Mouse (Mus musculus): ENCODE data around the gene Magohb.

Gene Magohb

DNA sequence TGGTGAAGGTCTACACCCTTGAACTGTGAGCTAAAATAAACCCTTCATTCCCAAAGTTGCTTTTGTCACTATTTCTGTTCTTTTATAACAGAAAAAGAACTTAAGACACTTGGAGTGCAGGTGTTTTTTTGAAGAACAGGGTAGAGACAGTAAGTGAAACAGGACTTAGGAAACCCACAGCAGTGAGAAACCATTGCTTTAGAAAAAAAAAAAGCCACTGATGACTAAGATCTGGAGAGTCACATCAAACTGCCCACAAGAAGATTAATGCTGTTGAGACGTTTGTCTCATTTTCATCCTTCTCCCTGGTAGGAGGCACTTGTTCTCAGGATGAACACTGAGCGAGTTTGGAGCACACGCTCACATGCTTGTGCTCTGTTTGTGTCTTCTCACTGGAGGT lies 31.0 kb downstream of the Magohb start:
- DNase-seq (ENCODE audit: low spot score in 2 of 2): no peak

DNA sequence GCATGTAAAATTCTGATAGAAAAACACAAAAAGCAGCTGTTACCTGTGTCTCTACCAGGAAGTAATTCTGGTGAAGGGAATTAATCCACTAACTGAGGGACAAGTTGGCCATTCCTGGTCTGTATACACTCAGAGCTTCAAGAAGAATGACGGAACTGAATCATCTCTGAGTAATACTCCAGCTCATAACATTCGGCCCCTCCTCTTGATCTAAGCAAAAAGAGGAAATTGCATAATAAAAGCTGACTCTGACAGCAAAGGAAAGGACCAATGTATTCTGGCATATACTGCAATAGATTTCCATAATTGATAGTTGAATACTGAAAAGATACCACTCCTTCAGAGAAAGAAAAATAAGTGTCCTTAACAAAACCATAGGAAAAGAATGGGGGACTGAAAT lies 45.8 kb downstream of the Magohb start, which contains the start of gene Klra2:
Gene Klra2 (minus strand): TSS at position 157 of the 400 bp plus-strand sequence.
- DNase-seq (ENCODE audit: low spot score in 2 of 2): no peak

- DNase-seq (ENCODE audit: low spot score in 2 of 2): no peak
Measured at GRCm38 (mm10) chr6:131245081-131245480, 48.0 kb downstream of the Magohb start.
